Mouse (Mus musculus) cerebellum, adult 2 months (tissue): ENCODE results near the gene Slc13a2.

ENCODE experiments used
- CTCF ChIP-seq: fragments of 200-500 bp; IDR thresholded peaks from 2 replicates; pipeline ENCODE4 v1.5.1; 2011; ENCODE audit warnings: low read depth, mild to moderate bottlenecking, control low read depth, low read length, moderate library complexity, borderline replicate concordance; ENCODE audit not compliant: insufficient read depth
- POLR2A ChIP-seq: fragments of 200-500 bp; IDR thresholded peaks from 2 replicates; pipeline ENCODE4 v1.6.1; 2011; ENCODE audit warnings: low read length, control low read depth, borderline replicate concordance; ENCODE audit not compliant: insufficient read depth

DNA sequence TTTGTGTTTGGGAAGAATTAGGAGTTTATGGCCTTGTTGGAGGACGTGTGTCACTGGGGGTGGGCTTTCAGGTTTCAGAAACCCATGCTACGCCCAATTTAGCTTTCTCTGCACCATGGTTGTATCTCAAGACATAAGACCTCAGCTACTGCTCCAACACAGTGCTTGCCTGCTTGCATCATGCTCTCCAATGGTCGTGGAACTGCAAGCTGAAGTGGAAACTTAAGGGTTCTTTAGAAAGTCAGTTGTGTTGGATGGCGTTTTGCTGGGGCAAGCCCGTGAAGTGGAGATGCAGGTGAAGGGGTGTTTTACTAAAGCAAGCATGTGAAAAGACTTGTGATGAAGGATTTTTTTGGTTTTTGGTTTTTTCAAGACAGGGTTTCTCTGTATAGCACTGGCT is 21.1 kb upstream of the Slc13a2 start:
- TF ChIP-seq CTCF, result no peak
- TF ChIP-seq POLR2A, result no peak
